Mouse (Mus musculus): ENCODE data around the gene Brd7. TPM values are rescaled to one million over a fixed set of nuclear protein-coding genes. Genes with fewer than 3 reads are reported as not detected.

Brd7 gene
- polyA plus RNA-seq, 1 experiment = 34.6 TPM

DNA sequence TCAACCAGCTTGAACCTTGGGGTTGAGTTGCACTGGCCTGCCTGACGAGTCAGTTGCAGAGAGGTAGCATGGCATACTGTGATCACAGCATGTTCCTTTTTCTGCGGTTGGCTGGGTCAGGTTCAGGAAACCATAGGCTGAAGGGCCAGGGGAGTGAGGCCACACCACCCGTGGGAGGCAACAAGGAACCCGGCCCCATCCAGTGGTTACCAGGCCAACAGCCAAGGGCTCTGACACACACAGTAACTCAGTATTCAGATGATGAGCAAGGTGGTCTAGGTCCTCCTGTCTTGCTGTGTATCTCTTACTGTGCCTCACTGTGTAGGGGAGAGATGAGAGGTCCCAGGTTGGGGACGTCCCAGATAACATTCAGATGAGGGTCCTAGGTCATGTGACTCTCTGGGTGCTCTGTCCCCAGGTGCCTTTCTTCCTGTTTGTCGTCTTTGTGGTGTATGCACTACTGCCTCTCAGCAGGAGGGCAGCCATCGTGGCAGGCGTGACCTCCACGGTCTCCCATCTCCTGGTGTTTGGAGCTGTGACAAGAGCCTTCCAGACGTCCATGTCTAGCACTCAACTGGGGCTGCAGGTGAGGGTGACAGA is 52.6 kb downstream of the Brd7 start:
- WGBS = 38% methylated on average over 10 of the region's 10 CpGs
- H3K27ac ChIP-seq (ENCODE audit: control insufficient read depth, insufficient read depth, low read length) = no peak overlapping the region
- no peak for TF ChIP-seq CTCF (IDR thresholded peaks at IDR 0.05; ENCODE audit: borderline replicate concordance, control insufficient read depth, extremely low read depth, insufficient read depth, low read length, poor library complexity)
- TF ChIP-seq POLR2A (IDR thresholded peaks at IDR 0.05; ENCODE audit: control insufficient read depth, extremely low read depth, insufficient read depth, low read length, poor library complexity) = no peak
- peaks cover 11% of the 10 kb centered on the region for H3K36me3 ChIP-seq (ENCODE audit: control insufficient read depth, insufficient read depth, low read length)
- DNase-seq = no peak
- H3K4me1 ChIP-seq (replicated peaks; ENCODE audit: control insufficient read depth, insufficient read depth, low read length) = peaks cover 29% of the 10 kb centered on the region
- H3K27me3 ChIP-seq (ENCODE audit: control insufficient read depth, insufficient read depth, low read length) = no peaks in the 10 kb centered on the region
- no peak overlapping the region for H3K4me3 ChIP-seq (ENCODE audit: control insufficient read depth, insufficient read depth, low read length)

DNA sequence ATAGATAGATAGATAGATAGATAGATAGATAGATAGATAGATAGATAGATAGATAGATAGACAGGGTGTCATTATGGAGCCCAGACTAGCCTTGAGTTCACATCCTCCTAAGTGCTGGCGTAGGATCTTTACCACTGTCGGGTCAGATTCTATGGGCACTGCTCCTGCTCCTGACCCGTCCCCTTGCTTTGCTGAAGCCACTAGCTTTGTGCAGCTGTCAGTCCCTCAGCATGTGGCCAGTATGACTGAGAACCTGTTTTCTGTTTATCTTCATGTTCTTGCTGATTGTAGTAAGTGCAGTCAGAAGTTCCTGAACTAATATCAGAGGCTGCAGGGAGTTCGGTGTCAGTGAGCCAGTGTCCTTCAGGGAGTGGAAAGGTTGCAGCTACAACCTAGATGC is 54.3 kb downstream of the Brd7 start:
- no peak overlapping the region for H3K4me3 ChIP-seq (ENCODE audit: control insufficient read depth, insufficient read depth, low read length)
- DNase-seq = no peak
- peaks cover 5% of the 10 kb centered on the region; the same call in 1 of the 2 replicates for H3K36me3 ChIP-seq (ENCODE audit: control insufficient read depth, insufficient read depth, low read length)
- no peak for TF ChIP-seq POLR2A (IDR thresholded peaks at IDR 0.05; ENCODE audit: control insufficient read depth, extremely low read depth, insufficient read depth, low read length, poor library complexity)
- no peak for TF ChIP-seq CTCF (IDR thresholded peaks at IDR 0.05; ENCODE audit: borderline replicate concordance, control insufficient read depth, extremely low read depth, insufficient read depth, low read length, poor library complexity)
- no peaks in the 10 kb centered on the region for H3K27me3 ChIP-seq (ENCODE audit: control insufficient read depth, insufficient read depth, low read length)
- H3K27ac ChIP-seq (ENCODE audit: control insufficient read depth, insufficient read depth, low read length) = no peak overlapping the region
- H3K4me1 ChIP-seq (replicated peaks; ENCODE audit: control insufficient read depth, insufficient read depth, low read length) = peaks cover 29% of the 10 kb centered on the region
- 98% methylated on average over 4 of the region's 4 CpGs for WGBS

DNA sequence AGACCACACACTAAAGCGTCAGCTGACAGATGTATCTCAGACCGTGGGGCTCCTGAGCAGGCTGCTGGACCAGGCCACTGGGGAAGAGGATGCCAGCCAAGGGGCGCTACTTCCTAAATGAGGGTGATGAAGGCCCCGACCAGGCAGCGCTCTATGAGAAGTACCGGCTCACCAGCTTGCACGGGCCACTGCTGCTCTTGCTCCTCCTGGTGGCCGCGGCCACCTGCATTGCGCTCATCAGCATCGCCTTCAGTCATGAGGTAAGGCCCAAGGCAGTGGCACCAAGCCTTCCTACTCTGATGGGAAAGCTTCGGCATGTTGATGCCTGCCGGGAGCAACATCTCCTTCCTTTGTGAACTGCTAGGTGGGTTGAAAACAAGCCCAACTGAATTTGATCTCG is 55.5 kb downstream of the Brd7 start:
- Histone ChIP-seq H3K4me1 (replicated peaks; ENCODE audit: control insufficient read depth, insufficient read depth, low read length) (peaks cover 38% of the 10 kb centered on the region), H3K36me3 (ENCODE audit: control insufficient read depth, insufficient read depth, low read length) (peaks cover 5% of the 10 kb centered on the region; the same call in 1 of the 2 replicates), H3K27me3 (ENCODE audit: control insufficient read depth, insufficient read depth, low read length) (no peaks in the 10 kb centered on the region), H3K4me3 (ENCODE audit: control insufficient read depth, insufficient read depth, low read length) (no peak overlapping the region), H3K27ac (ENCODE audit: control insufficient read depth, insufficient read depth, low read length) (no peak overlapping the region)
- 88% methylated on average over 14 of the region's 14 CpGs for WGBS
- no peak for TF ChIP-seq CTCF (IDR thresholded peaks at IDR 0.05; ENCODE audit: borderline replicate concordance, control insufficient read depth, extremely low read depth, insufficient read depth, low read length, poor library complexity)
- no peak for TF ChIP-seq POLR2A (IDR thresholded peaks at IDR 0.05; ENCODE audit: control insufficient read depth, extremely low read depth, insufficient read depth, low read length, poor library complexity)
- no peak for DNase-seq

DNA sequence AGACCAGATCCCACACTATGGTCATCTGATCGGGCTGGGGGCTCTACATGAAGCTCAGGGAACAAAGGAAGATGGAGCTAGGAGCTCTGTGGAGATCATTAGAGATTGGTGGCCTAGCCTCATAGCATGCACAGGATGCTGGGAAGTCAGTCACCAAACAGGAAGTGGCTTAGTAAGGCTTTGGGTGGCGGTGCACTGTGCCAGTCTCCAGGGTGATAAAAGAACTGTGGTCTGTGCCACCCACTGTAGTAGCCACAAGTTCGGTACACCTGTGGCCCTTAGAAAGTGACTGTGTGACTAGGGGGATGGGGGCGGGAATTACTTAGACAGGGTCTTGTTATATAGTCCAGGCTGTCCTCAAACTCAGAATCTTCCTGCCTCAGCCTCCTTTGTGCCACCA is 56.2 kb downstream of the Brd7 start:
- 17% methylated on average over 4 of the region's 4 CpGs for WGBS
- peaks cover 38% of the 10 kb centered on the region for H3K4me1 ChIP-seq (replicated peaks; ENCODE audit: control insufficient read depth, insufficient read depth, low read length)
- peak overlapping the region; percentile 47; the same call in 1 of the 2 replicates for H3K27ac ChIP-seq (ENCODE audit: control insufficient read depth, insufficient read depth, low read length)
- no peak overlapping the region for H3K4me3 ChIP-seq (ENCODE audit: control insufficient read depth, insufficient read depth, low read length)
- H3K27me3 ChIP-seq (ENCODE audit: control insufficient read depth, insufficient read depth, low read length) = no peaks in the 10 kb centered on the region
- peak; percentile 58 for DNase-seq
- TF ChIP-seq CTCF (IDR thresholded peaks at IDR 0.05; ENCODE audit: borderline replicate concordance, control insufficient read depth, extremely low read depth, insufficient read depth, low read length, poor library complexity) = no peak
- TF ChIP-seq POLR2A (IDR thresholded peaks at IDR 0.05; ENCODE audit: control insufficient read depth, extremely low read depth, insufficient read depth, low read length, poor library complexity) = no peak
- H3K36me3 ChIP-seq (ENCODE audit: control insufficient read depth, insufficient read depth, low read length) = peaks cover 5% of the 10 kb centered on the region; the same call in 1 of the 2 replicates

DNA sequence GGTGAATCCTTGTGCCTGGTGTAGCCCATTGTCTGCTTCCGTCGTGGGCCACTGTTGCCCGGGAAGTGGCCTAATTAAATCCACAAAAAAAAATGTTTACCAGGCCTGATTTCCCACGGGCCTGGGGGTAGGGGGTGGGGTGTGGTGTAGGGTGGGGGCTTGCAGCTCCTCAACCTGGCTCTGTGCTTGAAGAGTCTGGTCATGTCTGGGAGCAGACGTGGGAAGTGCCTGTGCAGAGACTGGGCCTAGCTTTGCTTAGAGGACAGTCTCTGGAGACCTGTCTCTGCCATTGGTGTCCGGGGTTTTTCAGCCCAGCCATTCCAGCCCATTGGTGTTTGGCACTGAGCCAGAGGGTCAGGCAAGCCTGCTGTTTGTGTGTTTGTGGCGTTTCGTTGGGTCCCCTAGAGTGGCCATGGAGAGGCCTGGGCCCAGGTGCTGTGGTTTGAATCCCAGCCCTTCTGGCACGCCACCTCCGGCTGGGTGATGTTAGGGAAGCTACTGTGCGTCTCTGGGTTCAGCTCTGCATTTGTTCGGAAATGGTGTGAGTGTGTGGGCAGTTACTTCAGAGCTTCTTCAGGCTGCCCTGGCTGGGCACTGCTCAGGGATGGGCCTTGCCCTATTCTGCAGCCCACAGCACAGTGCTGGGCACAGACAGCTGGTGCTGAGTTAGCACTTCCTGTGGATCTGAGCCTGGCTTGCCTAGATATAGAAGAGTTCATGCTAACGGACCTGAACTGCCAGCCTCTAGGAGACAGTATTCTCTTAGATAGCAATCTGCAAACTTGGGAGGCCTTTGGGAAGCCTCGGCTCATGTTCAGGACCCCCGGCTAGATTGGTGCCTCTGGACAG is 60.2 kb downstream of the Brd7 start:
- DNase-seq = no peak
- Histone ChIP-seq H3K4me1 (replicated peaks; ENCODE audit: control insufficient read depth, insufficient read depth, low read length) (peaks cover 55% of the 10 kb centered on the region), H3K27ac (ENCODE audit: control insufficient read depth, insufficient read depth, low read length) (no peak overlapping the region), H3K4me3 (ENCODE audit: control insufficient read depth, insufficient read depth, low read length) (no peak overlapping the region), H3K36me3 (ENCODE audit: control insufficient read depth, insufficient read depth, low read length) (peaks cover 5% of the 10 kb centered on the region; the same call in 1 of the 2 replicates), H3K27me3 (ENCODE audit: control insufficient read depth, insufficient read depth, low read length) (no peaks in the 10 kb centered on the region)
- 70% methylated on average over 15 of the region's 15 CpGs for WGBS
- TF ChIP-seq CTCF (IDR thresholded peaks at IDR 0.05; ENCODE audit: borderline replicate concordance, control insufficient read depth, extremely low read depth, insufficient read depth, low read length, poor library complexity) (no peak), POLR2A (IDR thresholded peaks at IDR 0.05; ENCODE audit: control insufficient read depth, extremely low read depth, insufficient read depth, low read length, poor library complexity) (no peak)

DNA sequence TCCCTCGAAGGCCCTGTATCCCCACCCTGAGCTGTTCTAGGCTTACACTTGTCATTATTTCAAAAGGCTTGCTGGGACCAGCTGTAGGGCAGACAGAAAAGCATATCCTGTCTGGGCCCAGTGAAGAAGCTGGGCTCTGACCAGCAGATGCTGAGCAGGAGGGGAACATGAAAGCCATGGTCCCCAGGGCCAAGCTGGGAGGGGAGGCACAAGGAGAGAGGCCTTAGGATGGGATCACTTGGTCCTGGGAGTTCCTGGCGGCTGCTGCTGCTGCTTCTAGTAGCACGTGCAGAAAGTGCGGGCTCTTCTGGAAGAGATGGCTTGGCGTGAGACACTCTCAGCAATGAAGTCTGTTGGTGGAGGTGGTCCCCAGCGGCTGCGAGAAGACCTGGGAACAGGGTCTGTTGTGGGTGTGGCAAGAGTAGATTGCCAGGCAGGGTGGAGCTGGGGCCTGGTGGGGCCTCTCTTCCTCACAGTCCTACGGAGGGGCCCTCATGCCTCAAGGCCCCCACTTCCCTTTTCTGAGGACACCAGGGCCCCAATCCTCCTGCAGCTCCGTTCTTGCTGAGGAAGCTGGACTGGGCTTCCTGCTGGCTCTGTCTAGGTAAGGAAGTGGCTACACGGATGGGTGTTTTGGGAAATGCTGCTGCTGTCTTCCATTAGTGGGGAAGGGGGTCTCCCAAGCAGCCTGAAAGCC is 61.9 kb downstream of the Brd7 start:
- Histone ChIP-seq H3K27me3 (ENCODE audit: control insufficient read depth, insufficient read depth, low read length) (no peaks in the 10 kb centered on the region), H3K36me3 (ENCODE audit: control insufficient read depth, insufficient read depth, low read length) (peaks cover 12% of the 10 kb centered on the region), H3K4me1 (replicated peaks; ENCODE audit: control insufficient read depth, insufficient read depth, low read length) (peaks cover 44% of the 10 kb centered on the region), H3K27ac (ENCODE audit: control insufficient read depth, insufficient read depth, low read length) (peak overlapping the region; percentile 23; the same call in 1 of the 2 replicates), H3K4me3 (ENCODE audit: control insufficient read depth, insufficient read depth, low read length) (no peak overlapping the region)
- no peak for DNase-seq
- 37% methylated on average over 10 of the region's 10 CpGs for WGBS
- TF ChIP-seq CTCF (IDR thresholded peaks at IDR 0.05; ENCODE audit: borderline replicate concordance, control insufficient read depth, extremely low read depth, insufficient read depth, low read length, poor library complexity) (no peak), POLR2A (IDR thresholded peaks at IDR 0.05; ENCODE audit: control insufficient read depth, extremely low read depth, insufficient read depth, low read length, poor library complexity) (no peak)

Data from thymus, adult 2 months (tissue).